Comparison of ENCODE assay signal across 8 mouse cellular contexts in genomic region chr3:79567703-79568362, GRCm38 (mm10). TPM values are rescaled to one million over a fixed set of nuclear protein-coding genes. Genes with fewer than 3 reads are reported as not detected.
A peak's percentile ranks its signal among the peaks of the same experiment; 100 is the strongest.
DNase-seq lines count a peak whose midpoint lies in the region; ATAC-seq and TF ChIP-seq lines count a peak whose summit lies in the region.

Fnip2 (minus strand) TSS chr3:79567796.

- no peak for TF ChIP-seq CTCF in C2C12 (IDR thresholded peaks at IDR 0.05; ENCODE audit: control insufficient read depth, insufficient read depth, insufficient read length)
- no peak for TF ChIP-seq CTCF in brain, embryonic 14.5 days (IDR thresholded peaks at IDR 0.05; ENCODE audit: borderline replicate concordance, extremely low read depth, insufficient read depth, insufficient read length)
- no peak for TF ChIP-seq CTCF in liver, adult 2 months (IDR thresholded peaks at IDR 0.05; ENCODE audit: low read depth, low read length)

- peak within 1 kb of the TSS; percentile 59 for H3K4me3 ChIP-seq in C2C12 (ENCODE audit: insufficient read depth, poor library complexity, severe bottlenecking)
- H3K4me3 ChIP-seq in erythroblast, embryonic 14.5 days (replicated peaks): peak within 1 kb of the TSS; percentile 99
- peak within 1 kb of the TSS; percentile 87 for H3K4me3 ChIP-seq in heart, embryonic 11.5 days (ENCODE audit: low read depth, low read length)
- peak within 1 kb of the TSS; percentile 81 for H3K4me3 ChIP-seq in kidney, embryonic 16.5 days (ENCODE audit: low read length)
- peak within 1 kb of the TSS; percentile 76 for H3K4me3 ChIP-seq in liver, adult 2 months (ENCODE audit: insufficient read depth, low read depth, low read length)
- H3K4me3 ChIP-seq in myocyte: peak within 1 kb of the TSS; percentile 58

- H3K27me3 ChIP-seq in C2C12 (ENCODE audit: control insufficient read depth, insufficient read depth, insufficient read length) (no peaks in the 10 kb centered on the region), myocyte (ENCODE audit: control insufficient read depth, insufficient read depth, insufficient read length) (no peaks in the 10 kb centered on the region)
- no peaks in the 10 kb centered on the region for H3K27me3 ChIP-seq in erythroblast, embryonic 14.5 days (ENCODE audit: control insufficient read depth)
- no peaks in the 10 kb centered on the region for H3K27me3 ChIP-seq in heart, embryonic 11.5 days (ENCODE audit: control insufficient read depth, insufficient read depth, low read length)
- H3K27me3 ChIP-seq in kidney, embryonic 16.5 days (ENCODE audit: insufficient read depth, low read length): no peaks in the 10 kb centered on the region
- H3K27me3 ChIP-seq in liver, adult 2 months (ENCODE audit: control insufficient read depth, insufficient read depth, low read length): no peaks in the 10 kb centered on the region
- H3K27me3 ChIP-seq in splenic B cell, adult 2 months (ENCODE audit: control insufficient read depth, insufficient read depth, low read length, poor library complexity, severe bottlenecking): no peaks in the 10 kb centered on the region

- H3K9me3 ChIP-seq in erythroblast, embryonic 14.5 days (ENCODE audit: control insufficient read depth, low read length): no peaks in the 10 kb centered on the region
- H3K9me3 ChIP-seq in heart, embryonic 11.5 days (replicated peaks; ENCODE audit: control insufficient read depth, low read length): no peaks in the 10 kb centered on the region
- no peaks in the 10 kb centered on the region for H3K9me3 ChIP-seq in kidney, embryonic 16.5 days (ENCODE audit: low read length)

- TF ChIP-seq POLR2A in brain, embryonic 14.5 days (IDR thresholded peaks at IDR 0.05; ENCODE audit: borderline replicate concordance, extremely low read depth, insufficient read depth, insufficient read length, poor library complexity, severe bottlenecking): peak; percentile 63
- TF ChIP-seq POLR2A in liver, adult 2 months (IDR thresholded peaks at IDR 0.05; ENCODE audit: extremely low read depth, insufficient read depth, low read length): peak; percentile 84
- peak; percentile 73 for TF ChIP-seq POLR2A in myocyte (IDR thresholded peaks at IDR 0.05; ENCODE audit: insufficient read length, low read depth)

- peaks cover 29% of the 10 kb centered on the region for H3K79me3 ChIP-seq in C2C12 (ENCODE audit: low read depth)

- peak; percentile 97 for ATAC-seq in heart, embryonic 11.5 days (replicated peaks; ENCODE audit: insufficient number of reproducible peaks, low FRiP score, low TSS enrichment)
- ATAC-seq in kidney, embryonic 16.5 days (ENCODE audit: low FRiP score, low TSS enrichment): peak; percentile 97

- H3K79me2 ChIP-seq in C2C12 (ENCODE audit: control insufficient read depth, insufficient read depth) (peaks cover 45% of the 10 kb centered on the region), myocyte (ENCODE audit: control insufficient read depth, insufficient read depth) (peaks cover 28% of the 10 kb centered on the region)
- peaks cover 20% of the 10 kb centered on the region for H3K79me2 ChIP-seq in liver, adult 2 months (ENCODE audit: control insufficient read depth, insufficient read depth, low read length)

- peak within 1 kb of the TSS; percentile 78 for H3K4me2 ChIP-seq in heart, embryonic 11.5 days
- peak within 1 kb of the TSS; percentile 68 for H3K4me2 ChIP-seq in kidney, embryonic 16.5 days (replicated peaks; ENCODE audit: low read depth, low read length)
- peak within 1 kb of the TSS; percentile 93 for H3K4me2 ChIP-seq in myocyte (ENCODE audit: low read depth)

- H3K36me3 ChIP-seq in C2C12 (ENCODE audit: control insufficient read depth, insufficient read depth) (no peaks in the 10 kb centered on the region), myocyte (ENCODE audit: control insufficient read depth, insufficient read depth) (no peaks in the 10 kb centered on the region)
- H3K36me3 ChIP-seq in erythroblast, embryonic 14.5 days (ENCODE audit: control insufficient read depth): peaks cover 32% of the 10 kb centered on the region
- no peaks in the 10 kb centered on the region for H3K36me3 ChIP-seq in heart, embryonic 11.5 days (ENCODE audit: control insufficient read depth, insufficient read depth, low read length)
- H3K36me3 ChIP-seq in kidney, embryonic 16.5 days (ENCODE audit: insufficient read depth, low read length): no peaks in the 10 kb centered on the region
- H3K36me3 ChIP-seq in liver, adult 2 months (ENCODE audit: control insufficient read depth, insufficient read depth, low read length): no peaks in the 10 kb centered on the region
- no peaks in the 10 kb centered on the region for H3K36me3 ChIP-seq in splenic B cell, adult 2 months (ENCODE audit: control insufficient read depth, insufficient read depth, low read length, poor library complexity, severe bottlenecking)

- H3ac ChIP-seq in C2C12 (ENCODE audit: control insufficient read depth, insufficient read length, low read depth) (peak within 1 kb of the TSS; percentile 85), myocyte (ENCODE audit: control insufficient read depth, insufficient read length) (peak within 1 kb of the TSS; percentile 61)

- 0% methylated on average over 51 of the region's 55 CpGs for WGBS in heart, embryonic 11.5 days (ENCODE audit: insufficient replicate concordance)
- under 1% methylated on average over 51 of the region's 55 CpGs for whole genome bisulfite sequencing in kidney, embryonic 16.5 days
- under 1% methylated on average over 52 of the region's 55 CpGs for WGBS in liver, adult 2 months

- peak; percentile 99 for DNase-seq in brain, embryonic 14.5 days (ENCODE audit: low read depth)
- DNase-seq in liver, adult 2 months (ENCODE audit: extremely low read depth, low read depth, low spot score): peak; percentile 93
- peak; percentile 57 for DNase-seq in splenic B cell, adult 2 months (ENCODE audit: low read depth, low spot score)

- peak within 1 kb of the TSS; percentile 92 for H3K9ac ChIP-seq in heart, embryonic 11.5 days (ENCODE audit: low read depth, low read length)
- H3K9ac ChIP-seq in kidney, embryonic 16.5 days (replicated peaks; ENCODE audit: low read length): peak within 1 kb of the TSS; percentile 88
- H3K9ac ChIP-seq in liver, adult 2 months (ENCODE audit: low read depth, low read length): peak within 1 kb of the TSS; percentile 89

- H3K27ac ChIP-seq in heart, embryonic 11.5 days (ENCODE audit: low read depth, low read length): peak within 1 kb of the TSS; percentile 80
- H3K27ac ChIP-seq in kidney, embryonic 16.5 days (ENCODE audit: low read length): peak within 1 kb of the TSS; percentile 87
- peak within 1 kb of the TSS; percentile 85 for H3K27ac ChIP-seq in liver, adult 2 months (replicated peaks; ENCODE audit: insufficient read depth, low read depth, low read length)

- H3K4me1 ChIP-seq in erythroblast, embryonic 14.5 days (ENCODE audit: control insufficient read depth): peaks cover 76% of the 10 kb centered on the region
- peaks cover 18% of the 10 kb centered on the region for H3K4me1 ChIP-seq in heart, embryonic 11.5 days (ENCODE audit: control insufficient read depth, insufficient read depth, low read length)
- H3K4me1 ChIP-seq in kidney, embryonic 16.5 days (ENCODE audit: insufficient read depth, low read length): peaks cover 11% of the 10 kb centered on the region
- H3K4me1 ChIP-seq in liver, adult 2 months (ENCODE audit: control insufficient read depth, insufficient read depth, low read length): peaks cover 14% of the 10 kb centered on the region

TF ChIP-seq in C2C12, 6 proteins besides CTCF, POLR2A, EP300 and RAD21:
- TF ChIP-seq MYOG (IDR thresholded peaks at IDR 0.05; ENCODE audit: control insufficient read depth, extremely low read depth, insufficient read length) (no peak), MAX (IDR thresholded peaks at IDR 0.05) (peak; percentile 92), MYOD1 (IDR thresholded peaks at IDR 0.05; ENCODE audit: control insufficient read depth, insufficient read length, low read depth) (no peak), USF1 (IDR thresholded peaks at IDR 0.05; ENCODE audit: low read depth) (peak; percentile 30), CEBPB (IDR thresholded peaks at IDR 0.05; ENCODE audit: low read depth) (no peak)

TF ChIP-seq in myocyte, 11 proteins besides CTCF, POLR2A, EP300 and RAD21:
- TF ChIP-seq TCF3 (IDR thresholded peaks at IDR 0.05; ENCODE audit: insufficient read length, low read depth) (no peak), SRF (IDR thresholded peaks at IDR 0.05; ENCODE audit: control insufficient read depth, insufficient read length, low read depth) (no peak), MYOD1 (IDR thresholded peaks at IDR 0.05; ENCODE audit: control insufficient read depth in 1 of 3, insufficient read length in 2 of 3, low read depth in 2 of 3) (no peak), TCF12 (IDR thresholded peaks at IDR 0.05; ENCODE audit: insufficient read depth, poor library complexity, severe bottlenecking) (no peak), MAX (IDR thresholded peaks at IDR 0.05; ENCODE audit: low read depth) (peak; percentile 14), REST (IDR thresholded peaks at IDR 0.05; ENCODE audit: insufficient read depth, insufficient read length) (no peak), POLR2AphosphoS2 (IDR thresholded peaks at IDR 0.05; ENCODE audit: insufficient read length, low read depth) (peak; percentile 35), E2F4 (IDR thresholded peaks at IDR 0.05; ENCODE audit: insufficient read depth) (no peak), USF1 (IDR thresholded peaks at IDR 0.05; ENCODE audit: low read depth) (peak; percentile 8), CEBPB (IDR thresholded peaks at IDR 0.05; ENCODE audit: insufficient read depth, poor library complexity, severe bottlenecking) (no peak), MYOG (IDR thresholded peaks at IDR 0.05; ENCODE audit: control insufficient read depth in 1 of 3, insufficient read depth in 1 of 3, insufficient read length in 2 of 3, low read depth in 2 of 3) (peak in 1 of 3 experiments; percentile 11)

RNA-seq across cellular contexts. Expression of gene Fnip2, which starts in this region (rescaled TPM):
- polyA plus RNA-seq in C2C12 (2012; fragmentation: generic; extraction: Trizol): 4.0 TPM
- polyA plus RNA-seq in brain, embryonic 14.5 days (2012; rRNA removed): 14.2 and 21.3 TPM in 2 replicates
- polyA plus RNA-seq in erythroblast, embryonic 14.5 days (2012): 0.36 and 0.43 TPM in 2 replicates
- 5.0 and 6.2 TPM in 2 replicates for polyA plus RNA-seq in heart, embryonic 11.5 days (2014; fragmentation: Nextera tagmentation; extraction: Ambion mirVana)
- polyA plus RNA-seq in kidney, embryonic 16.5 days (2015; fragmentation: Nextera tagmentation; extraction: Ambion mirVana): 3.2 and 3.8 TPM in 2 replicates
- 43.3 and 46.7 TPM in 2 replicates for total RNA-seq in liver, adult 2 months (2014; rRNA removed)
- polyA plus RNA-seq in liver, adult 2 months (2012; rRNA removed): 4.9 and 6.3 TPM in 2 replicates
- 2.5 TPM for polyA plus RNA-seq in myocyte (2012; fragmentation: generic; extraction: Trizol)

Comparison
In these comparisons a context has a peak if more than half of its experiments do, and no peak if none do; other contexts are left out.
1. Peak in every context shown above with its lines: DNase-seq, ATAC-seq, H3K4me3 ChIP-seq and H3K27ac ChIP-seq.